Mouse (Mus musculus) erythroblast, embryonic 14.5 days (primary cell): ENCODE measurements around the gene Sf3b5.

Source experiments
- GATA1 ChIP-seq: IDR thresholded peaks from 2 replicates; pipeline ENCODE4 v1.6.1; 2012; ENCODE audit warnings: low read length, inconsistent platforms, mixed read lengths
- TAL1 ChIP-seq: IDR thresholded peaks from 3 replicates; pipeline ENCODE4 v1.6.1; 2012; ENCODE audit warnings: low read length, inconsistent platforms, mixed read lengths

GRCm38 (mm10) chr10:12962238-12962637 is 42.9 kb upstream of the Sf3b5 start:
- TF ChIP-seq GATA1 (no peak), TAL1 (peak; percentile 58)
